Mouse (Mus musculus): ENCODE measurements around the gene Pfpl. TPM values are rescaled to one million over a fixed set of nuclear protein-coding genes. Genes with fewer than 3 reads are reported as not detected.

Gene Pfpl
- not detected in 2 replicates for polyA plus RNA-seq (2014; fragmentation: Nextera tagmentation; extraction: Ambion mirVana)

DNA sequence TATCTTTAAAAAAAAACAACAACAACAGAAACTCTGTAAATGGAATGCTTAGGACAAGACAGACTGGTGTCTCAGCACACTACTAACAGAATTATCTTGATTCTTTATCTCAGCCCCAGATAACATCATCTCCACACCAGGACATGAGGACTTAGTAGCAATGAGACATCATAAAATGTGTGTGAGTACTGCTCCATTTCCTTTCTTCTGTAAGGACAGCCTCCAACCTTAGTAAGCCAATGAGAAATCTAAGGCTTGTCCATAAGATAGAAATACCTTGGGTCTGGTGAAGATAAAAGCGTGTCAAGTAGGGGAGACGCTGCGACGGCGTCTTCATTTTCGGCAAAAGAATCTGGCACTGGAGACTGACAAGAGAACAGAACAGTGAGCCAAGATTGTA lies at the start of gene Pfpl:
Pfpl (plus strand) TSS at position 301 of the 400 bp plus-strand sequence.
- no peak within 1 kb of the TSS for H3K4me2 ChIP-seq (ENCODE audit: low read depth)
- no peak within 1 kb of the TSS for H3K9ac ChIP-seq (ENCODE audit: low read length)
- H3K36me3 ChIP-seq (ENCODE audit: control insufficient read depth, insufficient read depth, low read length) = no peaks in the 10 kb centered on the region
- 95% methylated on average over 6 of the region's 6 CpGs for WGBS
- no peaks in the 10 kb centered on the region for H3K4me1 ChIP-seq (ENCODE audit: control insufficient read depth, insufficient read depth, low read length)
- H3K9me3 ChIP-seq (ENCODE audit: control insufficient read depth, low read length) = no peaks in the 10 kb centered on the region
- no peak for ATAC-seq (ENCODE audit: insufficient read depth, low FRiP score, low TSS enrichment)
- DNase-seq (ENCODE audit: low spot score) = no peak
- no peaks in the 10 kb centered on the region for H3K27me3 ChIP-seq (ENCODE audit: control insufficient read depth, insufficient read depth, low read length)
- no peak within 1 kb of the TSS for H3K27ac ChIP-seq (ENCODE audit: low read depth, low read length)
- no peak within 1 kb of the TSS for H3K4me3 ChIP-seq (ENCODE audit: low read depth, low read length)

DNA sequence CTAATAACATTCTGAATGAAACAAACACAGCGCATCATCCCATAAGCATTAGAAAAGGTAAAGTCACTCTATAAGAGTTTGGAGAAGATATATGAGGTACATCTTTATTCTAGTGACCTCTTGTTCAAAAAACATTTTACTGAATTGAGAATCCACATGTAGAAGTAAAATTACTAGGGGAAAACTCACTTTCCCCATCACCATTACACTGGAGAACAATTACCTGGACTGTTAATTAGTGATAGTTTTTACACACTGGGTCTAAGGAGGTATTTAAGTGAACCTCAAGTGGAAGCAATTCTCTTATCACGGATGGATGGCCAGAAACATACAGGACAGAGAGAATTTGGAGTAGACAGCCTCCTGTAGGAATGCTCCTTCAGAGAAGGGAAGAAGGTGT lies 40.7 kb upstream of the Pfpl start, which contains the start of gene Olfr1440:
Olfr1440 (plus strand) TSS at position 301 of the 400 bp plus-strand sequence.
- Histone ChIP-seq H3K36me3 (ENCODE audit: control insufficient read depth, insufficient read depth, low read length) (no peaks in the 10 kb centered on the region), H3K27ac (ENCODE audit: low read depth, low read length) (no peak within 1 kb of the TSS), H3K27me3 (ENCODE audit: control insufficient read depth, insufficient read depth, low read length) (no peaks in the 10 kb centered on the region), H3K4me2 (ENCODE audit: low read depth) (no peak within 1 kb of the TSS), H3K9ac (ENCODE audit: low read length) (no peak within 1 kb of the TSS), H3K4me1 (ENCODE audit: control insufficient read depth, insufficient read depth, low read length) (no peaks in the 10 kb centered on the region), H3K4me3 (ENCODE audit: low read depth, low read length) (no peak within 1 kb of the TSS), H3K9me3 (ENCODE audit: control insufficient read depth, low read length) (no peaks in the 10 kb centered on the region; the same call in 1 of the 2 replicates)
- no peak for ATAC-seq (ENCODE audit: insufficient read depth, low FRiP score, low TSS enrichment)
- DNase-seq (ENCODE audit: low spot score) = no peak
- WGBS = 90% methylated on average over 2 of the region's 2 CpGs

DNA sequence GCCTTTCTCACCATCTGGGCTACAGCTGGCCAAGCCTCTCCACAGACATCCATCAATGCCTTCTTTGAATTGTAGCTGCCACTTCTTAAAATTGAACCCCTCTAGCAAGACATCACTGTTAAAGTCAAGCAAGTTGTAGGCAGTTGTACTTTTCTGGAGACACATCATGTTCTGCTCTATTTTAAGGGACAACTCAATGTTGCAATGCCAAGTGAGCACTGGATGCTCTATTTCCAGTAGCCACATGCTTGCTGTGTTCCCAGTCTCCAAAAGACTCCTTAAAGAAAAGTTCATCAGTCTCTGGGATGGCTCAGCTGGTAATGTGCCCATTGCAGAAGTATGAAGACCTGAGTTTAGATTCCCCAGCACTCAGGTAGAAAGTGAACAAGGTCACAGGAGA lies 14.0 kb upstream of the Pfpl start:
- Histone ChIP-seq H3K9ac (ENCODE audit: low read length) (no peak overlapping the region), H3K27ac (ENCODE audit: low read depth, low read length) (no peak overlapping the region), H3K4me3 (ENCODE audit: low read depth, low read length) (no peak overlapping the region), H3K9me3 (ENCODE audit: control insufficient read depth, low read length) (no peaks in the 10 kb centered on the region), H3K36me3 (ENCODE audit: control insufficient read depth, insufficient read depth, low read length) (no peaks in the 10 kb centered on the region), H3K4me1 (ENCODE audit: control insufficient read depth, insufficient read depth, low read length) (no peaks in the 10 kb centered on the region), H3K27me3 (ENCODE audit: control insufficient read depth, insufficient read depth, low read length) (no peaks in the 10 kb centered on the region), H3K4me2 (ENCODE audit: low read depth) (no peak overlapping the region)
- ATAC-seq (ENCODE audit: insufficient read depth, low FRiP score, low TSS enrichment) (no peak), DNase-seq (ENCODE audit: low spot score) (no peak)

DNA sequence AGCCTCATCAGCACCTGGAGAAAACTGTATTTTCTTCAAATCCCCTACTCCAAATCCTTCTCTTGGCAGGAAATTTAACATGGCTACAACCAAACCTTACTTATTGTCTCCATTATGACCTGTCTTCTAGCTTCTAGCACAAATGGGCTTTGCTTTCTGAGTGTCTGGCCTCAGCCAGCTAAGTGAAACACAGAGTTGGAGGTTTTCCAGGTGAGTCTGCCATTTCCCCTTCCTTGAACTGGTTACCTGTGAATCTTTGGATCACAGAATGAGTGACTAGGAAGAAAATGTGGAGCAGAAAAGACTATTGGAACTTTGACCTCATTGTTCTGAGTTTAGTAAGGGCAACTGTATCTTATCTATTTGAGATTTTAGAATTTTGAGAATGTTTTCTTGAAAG lies 10.3 kb upstream of the Pfpl start, which contains the start of gene Olfr1441:
Olfr1441 (plus strand) TSS at position 73 of the 400 bp plus-strand sequence.
- Histone ChIP-seq H3K4me2 (ENCODE audit: low read depth) (no peak within 1 kb of the TSS), H3K9me3 (ENCODE audit: control insufficient read depth, low read length) (no peaks in the 10 kb centered on the region), H3K4me1 (ENCODE audit: control insufficient read depth, insufficient read depth, low read length) (no peaks in the 10 kb centered on the region), H3K9ac (ENCODE audit: low read length) (no peak within 1 kb of the TSS), H3K36me3 (ENCODE audit: control insufficient read depth, insufficient read depth, low read length) (no peaks in the 10 kb centered on the region), H3K27me3 (ENCODE audit: control insufficient read depth, insufficient read depth, low read length) (no peaks in the 10 kb centered on the region), H3K4me3 (ENCODE audit: low read depth, low read length) (no peak within 1 kb of the TSS), H3K27ac (ENCODE audit: low read depth, low read length) (no peak within 1 kb of the TSS)
- no peak for DNase-seq (ENCODE audit: low spot score)
- ATAC-seq (ENCODE audit: insufficient read depth, low FRiP score, low TSS enrichment) = no peak

DNA sequence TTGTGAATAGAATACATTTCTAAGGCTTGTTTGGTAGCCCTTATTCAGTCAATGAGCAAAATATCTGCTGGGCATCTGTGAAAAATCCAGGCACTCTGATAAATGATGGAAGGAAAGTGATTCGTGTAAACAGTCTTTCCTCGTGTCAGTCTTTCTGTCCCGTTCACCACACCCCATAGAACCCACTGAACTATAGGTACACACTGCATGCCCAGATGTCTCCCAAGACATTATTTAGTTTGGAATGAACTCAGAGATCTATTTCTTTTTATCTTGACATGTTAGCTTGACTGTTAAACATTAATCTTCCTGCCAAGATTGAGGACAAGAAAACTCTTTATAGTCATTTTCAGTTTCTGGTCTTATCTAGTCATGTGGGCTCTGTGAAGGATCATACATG lies 9.4 kb upstream of the Pfpl start:
- no peak for ATAC-seq (ENCODE audit: insufficient read depth, low FRiP score, low TSS enrichment)

DNA sequence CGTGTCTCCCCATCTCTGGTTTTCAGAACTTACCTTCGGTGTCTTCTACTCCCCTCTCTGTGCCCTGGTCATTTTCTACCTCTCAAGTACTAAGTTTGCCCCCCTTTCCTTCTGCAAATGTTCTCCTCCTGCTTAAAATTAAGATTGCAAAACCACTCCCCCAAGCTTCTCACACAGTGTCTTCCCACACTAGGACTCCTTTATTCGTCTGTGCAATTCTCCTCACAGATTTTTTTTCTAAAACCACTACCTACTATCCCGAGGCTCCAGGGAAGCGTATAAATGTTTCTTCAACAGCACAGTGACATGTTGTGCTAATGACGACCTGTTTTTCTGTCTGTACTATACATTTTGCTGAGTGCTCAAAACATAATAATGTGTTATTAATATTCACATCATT lies 7.2 kb upstream of the Pfpl start:
- WGBS = 83% methylated on average over 6 of the region's 6 CpGs
- Histone ChIP-seq H3K27me3 (ENCODE audit: control insufficient read depth, insufficient read depth, low read length) (no peaks in the 10 kb centered on the region), H3K4me2 (ENCODE audit: low read depth) (no peak overlapping the region), H3K4me3 (ENCODE audit: low read depth, low read length) (no peak overlapping the region), H3K27ac (ENCODE audit: low read depth, low read length) (no peak overlapping the region), H3K9me3 (ENCODE audit: control insufficient read depth, low read length) (no peaks in the 10 kb centered on the region), H3K36me3 (ENCODE audit: control insufficient read depth, insufficient read depth, low read length) (no peaks in the 10 kb centered on the region), H3K4me1 (ENCODE audit: control insufficient read depth, insufficient read depth, low read length) (no peaks in the 10 kb centered on the region), H3K9ac (ENCODE audit: low read length) (no peak overlapping the region)
- DNase-seq (ENCODE audit: low spot score) (no peak), ATAC-seq (ENCODE audit: insufficient read depth, low FRiP score, low TSS enrichment) (no peak)

More for the DNA sequence above, 9.4 kb upstream of the Pfpl start:
- Histone ChIP-seq H3K9ac (ENCODE audit: low read length) (no peak overlapping the region), H3K9me3 (ENCODE audit: control insufficient read depth, low read length) (no peaks in the 10 kb centered on the region), H3K36me3 (ENCODE audit: control insufficient read depth, insufficient read depth, low read length) (no peaks in the 10 kb centered on the region), H3K27ac (ENCODE audit: low read depth, low read length) (no peak overlapping the region), H3K4me3 (ENCODE audit: low read depth, low read length) (no peak overlapping the region), H3K4me2 (ENCODE audit: low read depth) (no peak overlapping the region), H3K27me3 (ENCODE audit: control insufficient read depth, insufficient read depth, low read length) (no peaks in the 10 kb centered on the region), H3K4me1 (ENCODE audit: control insufficient read depth, insufficient read depth, low read length) (no peaks in the 10 kb centered on the region)
- DNase-seq (ENCODE audit: low spot score) = no peak
- WGBS = 90% methylated on average over 3 of the region's 3 CpGs

DNA sequence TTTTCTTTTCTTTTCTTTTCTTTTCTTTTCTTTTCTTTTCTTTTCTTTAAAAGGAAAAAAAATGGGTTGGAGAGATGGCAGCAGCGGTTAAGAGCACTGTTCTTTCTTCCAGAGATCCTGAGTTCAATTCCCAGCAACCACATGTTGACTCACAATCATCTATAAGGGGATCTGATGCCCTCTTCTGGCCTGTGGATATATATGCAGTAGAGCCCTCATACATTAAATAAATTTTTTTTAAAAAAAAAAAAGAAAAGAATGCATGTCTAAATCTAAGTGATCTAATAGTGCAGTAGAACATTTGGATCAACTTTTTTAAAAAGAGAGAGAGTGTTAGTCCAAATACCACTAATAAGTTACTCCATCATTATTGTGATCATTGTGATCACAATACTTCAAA lies 6.0 kb upstream of the Pfpl start:
- no peak for ATAC-seq (ENCODE audit: insufficient read depth, low FRiP score, low TSS enrichment)

DNA sequence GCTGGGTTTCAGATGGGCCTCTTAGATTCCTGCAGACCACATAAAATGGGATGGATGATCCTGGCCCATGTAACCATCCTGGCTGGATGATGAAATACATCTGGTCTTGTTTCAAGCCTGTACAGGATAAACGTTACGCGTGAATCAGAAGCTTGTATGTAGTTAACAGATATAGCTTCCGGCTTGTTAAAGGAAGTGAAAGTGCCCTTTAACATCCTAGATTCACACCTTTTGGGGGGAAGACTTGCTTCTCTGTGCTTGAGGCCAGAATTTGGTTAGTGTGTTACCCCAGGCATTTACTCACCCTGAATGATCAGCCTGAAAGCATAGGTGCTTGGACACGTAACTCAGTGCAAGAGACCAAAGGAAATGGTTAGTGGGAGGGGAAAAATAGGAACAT lies 604 bp upstream of the Pfpl start:
- no peaks in the 10 kb centered on the region for H3K9me3 ChIP-seq (ENCODE audit: control insufficient read depth, low read length)
- H3K4me1 ChIP-seq (ENCODE audit: control insufficient read depth, insufficient read depth, low read length) = no peaks in the 10 kb centered on the region
- no peak overlapping the region for H3K27ac ChIP-seq (ENCODE audit: low read depth, low read length)
- 92% methylated on average over 5 of the region's 5 CpGs for WGBS
- H3K4me2 ChIP-seq (ENCODE audit: low read depth) = no peak overlapping the region
- no peaks in the 10 kb centered on the region for H3K27me3 ChIP-seq (ENCODE audit: control insufficient read depth, insufficient read depth, low read length)
- H3K36me3 ChIP-seq (ENCODE audit: control insufficient read depth, insufficient read depth, low read length) = no peaks in the 10 kb centered on the region
- no peak overlapping the region for H3K4me3 ChIP-seq (ENCODE audit: low read depth, low read length)
- H3K9ac ChIP-seq (ENCODE audit: low read length) = no peak overlapping the region
- no peak for ATAC-seq (ENCODE audit: insufficient read depth, low FRiP score, low TSS enrichment)
- DNase-seq (ENCODE audit: low spot score) = no peak

More for the DNA sequence above, 6.0 kb upstream of the Pfpl start:
- 81% methylated on average over 1 of the region's 1 CpGs for WGBS
- H3K4me3 ChIP-seq (ENCODE audit: low read depth, low read length) = no peak overlapping the region
- no peak for DNase-seq (ENCODE audit: low spot score)
- no peaks in the 10 kb centered on the region for H3K27me3 ChIP-seq (ENCODE audit: control insufficient read depth, insufficient read depth, low read length)
- no peaks in the 10 kb centered on the region for H3K9me3 ChIP-seq (ENCODE audit: control insufficient read depth, low read length)
- no peaks in the 10 kb centered on the region for H3K36me3 ChIP-seq (ENCODE audit: control insufficient read depth, insufficient read depth, low read length)
- no peak overlapping the region for H3K4me2 ChIP-seq (ENCODE audit: low read depth)
- no peak overlapping the region for H3K27ac ChIP-seq (ENCODE audit: low read depth, low read length)
- no peaks in the 10 kb centered on the region for H3K4me1 ChIP-seq (ENCODE audit: control insufficient read depth, insufficient read depth, low read length)
- no peak overlapping the region for H3K9ac ChIP-seq (ENCODE audit: low read length)

DNA sequence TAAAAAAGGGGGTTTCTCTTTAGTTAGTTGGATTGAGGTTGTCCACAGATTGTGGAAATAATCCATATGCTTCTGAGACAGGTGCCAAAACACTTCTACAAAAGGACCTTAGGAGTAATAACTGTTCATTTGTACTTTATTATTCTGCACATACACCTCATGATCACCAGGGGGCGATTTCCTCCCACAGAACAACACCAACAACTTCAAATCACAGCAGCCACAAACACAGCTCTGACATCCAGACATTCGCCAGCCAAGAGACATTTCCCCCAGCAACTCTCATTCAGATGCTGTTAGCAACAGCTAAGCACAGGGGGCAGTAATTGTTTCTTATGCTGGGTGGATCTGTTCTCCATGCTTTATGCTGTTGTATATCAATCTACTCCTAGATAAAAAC lies 5.3 kb downstream of the Pfpl start:
- no peaks in the 10 kb centered on the region for H3K4me1 ChIP-seq (ENCODE audit: control insufficient read depth, insufficient read depth, low read length)
- 16% methylated on average over 2 of the region's 2 CpGs for WGBS
- ATAC-seq (ENCODE audit: insufficient read depth, low FRiP score, low TSS enrichment) = peak; percentile 41; the same call in 1 of the 2 replicates
- H3K9me3 ChIP-seq (ENCODE audit: control insufficient read depth, low read length) = no peaks in the 10 kb centered on the region
- H3K27me3 ChIP-seq (ENCODE audit: control insufficient read depth, insufficient read depth, low read length) = no peaks in the 10 kb centered on the region
- H3K36me3 ChIP-seq (ENCODE audit: control insufficient read depth, insufficient read depth, low read length) = no peaks in the 10 kb centered on the region
- no peak overlapping the region for H3K4me2 ChIP-seq (ENCODE audit: low read depth)
- DNase-seq (ENCODE audit: low spot score) = peak; percentile 34
- no peak overlapping the region for H3K27ac ChIP-seq (ENCODE audit: low read depth, low read length)
- H3K9ac ChIP-seq (ENCODE audit: low read length) = no peak overlapping the region
- H3K4me3 ChIP-seq (ENCODE audit: low read depth, low read length) = no peak overlapping the region

Data from neural tube, embryonic 11.5 days (tissue).